In the genomic region with DNA sequence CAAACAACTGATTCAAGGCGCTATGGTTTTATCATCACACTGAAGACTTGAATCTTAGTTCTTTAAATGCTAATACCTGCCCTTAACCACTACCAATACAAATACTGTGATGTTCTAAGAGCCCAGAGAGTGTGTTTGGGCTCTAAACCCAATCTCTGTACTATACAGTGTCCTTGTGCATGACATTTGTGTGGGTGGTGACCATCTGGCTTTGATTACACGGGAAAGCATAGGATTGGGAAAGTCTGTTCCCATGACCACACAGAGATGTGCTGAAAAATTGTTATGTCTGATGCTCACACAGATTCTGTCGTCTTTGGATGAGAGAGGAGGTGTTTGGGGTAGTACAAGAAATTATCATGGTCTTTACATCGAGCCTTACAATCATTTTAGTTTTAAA, we compare ENCODE assay signal across 20 mouse cellular contexts.
DNase-seq lines count a peak whose midpoint lies in the region; ATAC-seq and TF ChIP-seq lines count a peak whose summit lies in the region.
"Had no signal": no experiment of that assay in that cellular context is flagged by ENCODE, and none has a peak within 500 bp of the region (broad histone marks: within the 10 kb centered on the region; RNA-seq: fewer than 3 reads in every experiment).

No protein-coding gene starts in this region.

- H3K4me1 ChIP-seq in embryonic fibroblast, embryonic 13.5 days (ENCODE audit: control insufficient read depth, insufficient read depth, low read length), result peaks cover 8% of the 10 kb centered on the region
- H3K4me1 ChIP-seq in cerebellum, adult 2 months (ENCODE audit: control insufficient read depth, insufficient read depth, low read length), result peaks cover 9% of the 10 kb centered on the region; the same call in 1 of the 2 replicates

- TF ChIP-seq POLR2A in embryonic fibroblast, embryonic 13.5 days (IDR thresholded peaks at IDR 0.05; ENCODE audit: low read depth, low read length), result no peak
- no peak for TF ChIP-seq POLR2A in cerebellum, adult 2 months (IDR thresholded peaks at IDR 0.05; ENCODE audit: borderline replicate concordance, insufficient read depth, low read length)

- no peaks in the 10 kb centered on the region for H3K27me3 ChIP-seq in cerebellum, adult 2 months (ENCODE audit: control insufficient read depth, insufficient read depth, low read length)

- peak; percentile 37 to 39 for DNase-seq in frontal cortex, adult 2 months (ENCODE audit: extremely low spot score in 1 of 2, low spot score in 1 of 2)
- no peak for DNase-seq in frontal cortex, postnatal 14 days (ENCODE audit: low spot score in 2 of 2)
- DNase-seq in 3T3-L1 (ENCODE audit: low read depth, low spot score), result peak; percentile 89
- peak; percentile 57 for DNase-seq in embryo, embryonic 10.5 days (ENCODE audit: low spot score)
- no peak for DNase-seq in cerebellum, adult 2 months
- no peak for DNase-seq in adrenal gland, postnatal 14 days
- DNase-seq: cerebellum, adult 9-11 months; gastrocnemius, postnatal 14 days; heart, adult 2 months; heart, postnatal 36 days; kidney, adult 18-20 months; kidney, postnatal 14 days; liver, postnatal 0 days; lung, postnatal 10 days; retina, postnatal 1 day; right cerebral cortex, postnatal 4 days; thymus, adult 2 months had no signal

- TF ChIP-seq CTCF in embryonic fibroblast, embryonic 13.5 days (IDR thresholded peaks at IDR 0.05; ENCODE audit: borderline replicate concordance, insufficient read depth, low read length), result no peak
- TF ChIP-seq CTCF in cerebellum, adult 2 months (IDR thresholded peaks at IDR 0.05; ENCODE audit: borderline replicate concordance, insufficient read depth, low read depth, low read length), result no peak

- 49% methylated on average over 4 of the region's 4 CpGs for WGBS in cerebellum, adult 2 months

- 0 out of 2 replicates have a peak overlapping the region, but pooled peaks have one; percentile 32 for H3K27ac ChIP-seq in embryonic fibroblast, embryonic 13.5 days (ENCODE audit: insufficient read depth, low read length)
- H3K27ac ChIP-seq in cerebellum, adult 2 months (ENCODE audit: insufficient read depth, low read length), result no peak overlapping the region
- H3K27ac ChIP-seq: heart, adult 2 months had no signal

- H3K4me3 ChIP-seq in embryonic fibroblast, embryonic 13.5 days (ENCODE audit: insufficient read depth, low read length), result no peak overlapping the region
- no peak overlapping the region for H3K4me3 ChIP-seq in cerebellum, adult 2 months (replicated peaks; ENCODE audit: insufficient read depth, low read depth, low read length)
- H3K4me3 ChIP-seq: heart, adult 2 months had no signal

- ATAC-seq in megakaryocyte, adult 5-6 weeks (ENCODE audit: poor library complexity, severe bottlenecking), result no peak
- ATAC-seq: forebrain, embryonic 16.5 days; liver, postnatal 0 days had no signal

Comparison
In these comparisons a context has a peak if more than half of its experiments do, and no peak if none do; other contexts are left out.
1. DNase-seq: peak in frontal cortex, adult 2 months (2 of 2), 3T3-L1 (single experiment) and embryo, embryonic 10.5 days (single experiment); none in frontal cortex, postnatal 14 days (0 of 2), cerebellum, adult 2 months (0 of 2) and adrenal gland, postnatal 14 days (single experiment).